Mouse (Mus musculus) intestine, embryonic 15.5 days (tissue): ENCODE data around the gene Xrcc4. TPM values are rescaled to one million over a fixed set of nuclear protein-coding genes. Genes with fewer than 3 reads are reported as not detected.
A peak's percentile ranks its signal among the peaks of the same experiment; 100 is the strongest.

Experiments
- ATAC-seq: fragments of 200-750 bp; cut with Nextera tagmentation; 2 replicates; pipeline ENCODE4 v1.8.0; 2017; ENCODE audit warnings: moderate TSS enrichment, moderate library complexity
- H3K27ac ChIP-seq: fragments of 300-500 bp; sonication (generic); 2 replicates; pipeline ENCODE4 v1.5.1; 2015; ENCODE audit warnings: mild to moderate bottlenecking, inconsistent platforms
- H3K27me3 ChIP-seq: fragments of 300-500 bp; sonication (generic); replicated peaks from 2 replicates; pipeline ENCODE4 v1.6.1; 2015; ENCODE audit warnings: inconsistent platforms
- H3K36me3 ChIP-seq: fragments of 300-500 bp; sonication (generic); 2 replicates; pipeline ENCODE4 v1.6.1; 2015; ENCODE audit warnings: inconsistent platforms
- H3K4me1 ChIP-seq: fragments of 300-500 bp; sonication (generic); replicated peaks from 2 replicates; pipeline ENCODE4 v1.6.1; 2015; ENCODE audit warnings: inconsistent platforms
- H3K4me2 ChIP-seq: fragments of 300-500 bp; sonication (generic); replicated peaks from 2 replicates; pipeline ENCODE4 v1.6.1; 2015; ENCODE audit warnings: mild to moderate bottlenecking, inconsistent platforms
- H3K4me3 ChIP-seq: fragments of 300-500 bp; sonication (generic); replicated peaks from 2 replicates; pipeline ENCODE4 v1.5.1; 2015; ENCODE audit warnings: inconsistent platforms
- H3K9ac ChIP-seq: fragments of 300-500 bp; sonication (generic); 2 replicates; pipeline ENCODE4 v1.6.1; 2015; ENCODE audit warnings: inconsistent platforms
- H3K9me3 ChIP-seq: fragments of 300-500 bp; sonication (generic); 2 replicates; pipeline ENCODE4 v1.6.1; 2016; ENCODE audit warnings: inconsistent platforms
- WGBS: fragments of 180-500 bp; shearing (Covaris S2); methylation state at CpG from one replicate; pipeline ENCODE4 v1.1.7; 2015; 5-methylcytosine and 5-hydroxymethylcytosine counted together
- polyA plus RNA-seq: library from polyadenylated mRNA; unstranded; fragments of >200 nt; fragmentation: Nextera tagmentation; extraction: Ambion mirVana; gene quantifications from 2 replicates; pipeline ENCODE4 v1.2.1, GENCODE M21; 2015

Gene Xrcc4
- polyA plus RNA-seq, 1 experiment from 2014 or later: 15.2 TPM

- WGBS: under 1% methylated on average over 40 of the region's 40 CpGs
- no peaks in the 10 kb centered on the region for H3K9me3 ChIP-seq
- H3K4me3 ChIP-seq: peak within 1 kb of the TSS; percentile 51
- peak; percentile 26 for ATAC-seq
- H3K4me1 ChIP-seq: peaks cover 9% of the 10 kb centered on the region; the same call in 1 of the 2 replicates
- peak within 1 kb of the TSS; percentile 75 for H3K27ac ChIP-seq
- H3K27me3 ChIP-seq: no peaks in the 10 kb centered on the region
- H3K4me2 ChIP-seq: peak within 1 kb of the TSS; percentile 93
- no peaks in the 10 kb centered on the region for H3K36me3 ChIP-seq
- H3K9ac ChIP-seq: peak within 1 kb of the TSS; percentile 59
These were observed 347.4 kb downstream of the Xrcc4 start, which contains the start of gene Vcan for GRCm38 (mm10) chr13:89741766-89742685. Gene Vcan, minus strand, starts transcription at chr13:89742509.

- Histone ChIP-seq H3K9ac (peak overlapping the region; percentile 56), H3K27ac (peak overlapping the region; percentile 75), H3K4me1 (peaks cover 9% of the 10 kb centered on the region; the same call in 1 of the 2 replicates), H3K9me3 (no peaks in the 10 kb centered on the region), H3K4me2 (peak overlapping the region; percentile 93), H3K4me3 (peak overlapping the region; percentile 51), H3K36me3 (no peaks in the 10 kb centered on the region), H3K27me3 (no peaks in the 10 kb centered on the region)
- ATAC-seq: peak; percentile 42
- under 1% methylated on average over 14 of the region's 14 CpGs for WGBS
These were observed 348.3 kb downstream of the Xrcc4 start for GRCm38 (mm10) chr13:89741116-89741551.

- Histone ChIP-seq H3K4me2 (peak overlapping the region; percentile 93), H3K27me3 (no peaks in the 10 kb centered on the region), H3K4me1 (peaks cover 9% of the 10 kb centered on the region; the same call in 1 of the 2 replicates), H3K4me3 (peak overlapping the region; percentile 51), H3K27ac (peak overlapping the region; percentile 75), H3K9ac (peak overlapping the region; percentile 56), H3K9me3 (no peaks in the 10 kb centered on the region), H3K36me3 (no peaks in the 10 kb centered on the region)
- WGBS: under 1% methylated on average over 33 of the region's 33 CpGs
- peak; percentile 91 for ATAC-seq
These were observed 348.9 kb downstream of the Xrcc4 start for GRCm38 (mm10) chr13:89740243-89741115.

GRCm38 (mm10) chr13:89739696-89740242 lies 349.6 kb downstream of the Xrcc4 start:
- Histone ChIP-seq H3K4me1 (peaks cover 9% of the 10 kb centered on the region; the same call in 1 of the 2 replicates), H3K27me3 (no peaks in the 10 kb centered on the region), H3K9me3 (no peaks in the 10 kb centered on the region), H3K36me3 (no peaks in the 10 kb centered on the region), H3K9ac (peak overlapping the region; percentile 45), H3K27ac (peak overlapping the region; percentile 74), H3K4me3 (peak overlapping the region; percentile 51), H3K4me2 (peak overlapping the region; percentile 93)
- WGBS: under 1% methylated on average over 24 of the region's 24 CpGs
- ATAC-seq: peak; percentile 56

- H3K4me3 ChIP-seq: peak overlapping the region; percentile 51
- H3K9ac ChIP-seq: peak overlapping the region; percentile 45
- peak; percentile 81 for ATAC-seq
- H3K9me3 ChIP-seq: no peaks in the 10 kb centered on the region
- peak overlapping the region; percentile 93 for H3K4me2 ChIP-seq
- peak overlapping the region; percentile 74 for H3K27ac ChIP-seq
- H3K4me1 ChIP-seq: peaks cover 9% of the 10 kb centered on the region; the same call in 1 of the 2 replicates
- 1% methylated on average over 31 of the region's 31 CpGs for WGBS
- H3K27me3 ChIP-seq: no peaks in the 10 kb centered on the region
- H3K36me3 ChIP-seq: no peaks in the 10 kb centered on the region
These were observed 350.4 kb downstream of the Xrcc4 start for GRCm38 (mm10) chr13:89738776-89739695.

- Histone ChIP-seq H3K4me2 (no peak overlapping the region), H3K4me3 (no peak overlapping the region), H3K36me3 (no peaks in the 10 kb centered on the region), H3K27ac (no peak overlapping the region), H3K4me1 (peaks cover 9% of the 10 kb centered on the region; the same call in 1 of the 2 replicates), H3K27me3 (no peaks in the 10 kb centered on the region), H3K9me3 (no peaks in the 10 kb centered on the region), H3K9ac (no peak overlapping the region)
- no peak for ATAC-seq
- WGBS: 54% methylated on average over 2 of the region's 2 CpGs
These were observed 351.1 kb downstream of the Xrcc4 start for GRCm38 (mm10) chr13:89738275-89738674.

GRCm38 (mm10) chr13:89735111-89735510 lies 354.3 kb downstream of the Xrcc4 start:
- ATAC-seq: no peak
- Histone ChIP-seq H3K36me3 (no peaks in the 10 kb centered on the region), H3K9ac (no peak overlapping the region), H3K27ac (no peak overlapping the region), H3K27me3 (no peaks in the 10 kb centered on the region), H3K4me1 (no peaks in the 10 kb centered on the region; the same call in 1 of the 2 replicates), H3K4me2 (no peak overlapping the region), H3K9me3 (no peaks in the 10 kb centered on the region), H3K4me3 (no peak overlapping the region)
- WGBS: 21% methylated on average over 5 of the region's 5 CpGs

- Histone ChIP-seq H3K4me2 (no peak overlapping the region), H3K9me3 (no peaks in the 10 kb centered on the region), H3K27ac (no peak overlapping the region), H3K4me1 (no peaks in the 10 kb centered on the region), H3K4me3 (no peak overlapping the region), H3K36me3 (no peaks in the 10 kb centered on the region), H3K27me3 (no peaks in the 10 kb centered on the region), H3K9ac (no peak overlapping the region)
- no peak for ATAC-seq
- WGBS: 54% methylated on average over 2 of the region's 2 CpGs
These were observed 362.9 kb downstream of the Xrcc4 start for GRCm38 (mm10) chr13:89726492-89726891.

Other genes with a start within 250 kb of the Xrcc4 start
- gene Tmem167, start 485 bp downstream of the Xrcc4 start, polyA plus RNA-seq: 53.5 and 55.7 TPM in 2 replicates